Mouse (Mus musculus) MEL (cell line): ENCODE measurements around the gene Rnf152.

Experiments used
- CTCF ChIP-seq, 3 experiments: IDR thresholded peaks in 2 of 3; conservative IDR thresholded peaks in 1 of 3; 2 replicates each; pipeline ENCODE4 v1.5.1; 2011 to 2012; ENCODE audit warnings: low read length in 3 of 3, low read depth in 2 of 3, mild to moderate bottlenecking in 2 of 3, improper control_type of control experiment in 1 of 3, inconsistent platforms in 1 of 3, mixed read lengths in 1 of 3, moderate library complexity in 1 of 3; ENCODE audit not compliant: control insufficient read depth in 1 of 3, insufficient read depth in 1 of 3, poor library complexity in 1 of 3, severe bottlenecking in 1 of 3
- EP300 ChIP-seq, 2 experiments: IDR thresholded peaks; 2 replicates each; pipeline ENCODE4 v1.6.1; 2011; ENCODE audit warnings: improper control_type of control experiment in 2 of 2, low read length in 2 of 2, low read depth in 1 of 2, mild to moderate bottlenecking in 1 of 2
- MAX ChIP-seq: IDR thresholded peaks from 2 replicates; pipeline ENCODE4 v1.6.1; 2011; ENCODE audit warnings: low read length, improper control_type of control experiment
- MAZ ChIP-seq: IDR thresholded peaks from 2 replicates; pipeline ENCODE4 v1.6.1; 2012; ENCODE audit warnings: low read depth, mild to moderate bottlenecking, inconsistent platforms, low read length, improper control_type of control experiment
- MXI1 ChIP-seq: IDR thresholded peaks from 2 replicates; pipeline ENCODE4 v1.6.1; 2011; ENCODE audit warnings: mild to moderate bottlenecking, low read depth, low read length, improper control_type of control experiment
- MYC ChIP-seq: IDR thresholded peaks from 2 replicates; pipeline ENCODE4 v1.6.1; 2011; ENCODE audit warnings: low read depth, mild to moderate bottlenecking, low read length, improper control_type of control experiment, moderate library complexity
- POLR2A ChIP-seq, 2 experiments: IDR thresholded peaks; 2 replicates each; pipeline ENCODE4 v1.6.1; 2011 to 2012; ENCODE audit warnings: low read length in 2 of 2, mild to moderate bottlenecking in 2 of 2, control low read depth in 1 of 2, improper control_type of control experiment in 1 of 2, low read depth in 1 of 2, moderate library complexity in 1 of 2; ENCODE audit not compliant: control insufficient read depth in 1 of 2, insufficient read depth in 1 of 2, poor library complexity in 1 of 2
- POLR2AphosphoS2 ChIP-seq: IDR thresholded peaks from 2 replicates; pipeline ENCODE4 v1.6.1; 2011; ENCODE audit warnings: low read length, improper control_type of control experiment
- SMC3 ChIP-seq: IDR thresholded peaks from 2 replicates; pipeline ENCODE4 v1.6.1; 2011; ENCODE audit warnings: low read depth, low read length, improper control_type of control experiment
- USF1 ChIP-seq: IDR thresholded peaks from 2 replicates; pipeline ENCODE4 v1.6.1; 2014; ENCODE audit warnings: low read depth, mild to moderate bottlenecking, inconsistent platforms, low read length, improper control_type of control experiment, moderate library complexity

GRCm38 (mm10) chr1:105301764-105302163 lies 54.7 kb downstream of the Rnf152 start:
- no peak for TF ChIP-seq CTCF (IDR thresholded peaks at IDR 0.05 in 2 of 3, conservative IDR thresholded peaks at IDR 0.05 in 1 of 3; ENCODE audit: control insufficient read depth in 1 of 3, insufficient read depth in 1 of 3, low read depth in 2 of 3, low read length in 3 of 3, poor library complexity in 1 of 3, severe bottlenecking in 1 of 3)
- no peak for TF ChIP-seq USF1
- TF ChIP-seq EP300 (IDR thresholded peaks at IDR 0.05; ENCODE audit: low read depth in 1 of 2, low read length in 2 of 2), result no peak
- TF ChIP-seq MYC, result no peak
- no peak for TF ChIP-seq MXI1
- TF ChIP-seq MAZ, result no peak
- no peak for TF ChIP-seq POLR2A (IDR thresholded peaks at IDR 0.05; ENCODE audit: control insufficient read depth in 1 of 2, insufficient read depth in 1 of 2, low read depth in 1 of 2, low read length in 2 of 2, poor library complexity in 1 of 2)
- TF ChIP-seq SMC3, result no peak
- no peak for TF ChIP-seq POLR2AphosphoS2
- TF ChIP-seq MAX, result no peak
